Mouse (Mus musculus): ENCODE data around the gene Pim3. TPM values are rescaled to one million over a fixed set of nuclear protein-coding genes. Genes with fewer than 3 reads are reported as not detected.

Gene Pim3
- polyA plus RNA-seq, 1 experiment, result 0.49 TPM

DNA sequence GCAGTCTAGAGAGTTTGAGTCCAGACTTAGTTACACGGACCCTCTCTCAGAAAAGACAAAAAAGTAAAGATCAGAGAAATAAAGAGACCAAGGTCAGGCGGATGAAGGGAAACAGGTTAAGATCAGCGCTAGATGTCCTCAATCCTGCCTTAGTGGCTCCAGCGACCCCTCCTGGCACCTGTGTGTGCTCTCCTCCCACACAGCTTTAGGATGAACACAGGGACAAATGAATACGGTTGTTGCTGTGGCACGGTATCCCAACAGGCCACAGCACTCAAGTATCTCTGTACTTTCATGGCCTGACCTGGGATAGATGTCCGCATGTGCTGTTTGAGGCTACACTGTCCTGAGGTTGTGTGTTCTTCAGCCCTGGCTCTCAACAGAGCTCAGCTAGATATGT is 33.1 kb downstream of the Pim3 start:
- Histone ChIP-seq H3K4me3 (replicated peaks) (no peak overlapping the region), H3K36me3 (ENCODE audit: control insufficient read depth) (no peaks in the 10 kb centered on the region), H3K9me3 (ENCODE audit: control insufficient read depth, low read length) (no peaks in the 10 kb centered on the region), H3K27me3 (ENCODE audit: control insufficient read depth) (peaks cover 9% of the 10 kb centered on the region), H3K4me1 (ENCODE audit: control insufficient read depth) (peaks cover 13% of the 10 kb centered on the region)
- TF ChIP-seq GATA1 (IDR thresholded peaks at IDR 0.05; ENCODE audit: low read length), result no peak
- no peak for TF ChIP-seq TAL1 (IDR thresholded peaks at IDR 0.05; ENCODE audit: low read length)

GRCm38 (mm10) chr15:88895891-88896290 is 33.9 kb downstream of the Pim3 start:
- Histone ChIP-seq H3K4me3 (replicated peaks) (no peak overlapping the region), H3K36me3 (ENCODE audit: control insufficient read depth) (no peaks in the 10 kb centered on the region), H3K4me1 (ENCODE audit: control insufficient read depth) (peaks cover 7% of the 10 kb centered on the region), H3K27me3 (ENCODE audit: control insufficient read depth) (peaks cover 4% of the 10 kb centered on the region), H3K9me3 (ENCODE audit: control insufficient read depth, low read length) (no peaks in the 10 kb centered on the region)
- TF ChIP-seq GATA1 (IDR thresholded peaks at IDR 0.05; ENCODE audit: low read length) (no peak), TAL1 (IDR thresholded peaks at IDR 0.05; ENCODE audit: low read length) (no peak)

DNA sequence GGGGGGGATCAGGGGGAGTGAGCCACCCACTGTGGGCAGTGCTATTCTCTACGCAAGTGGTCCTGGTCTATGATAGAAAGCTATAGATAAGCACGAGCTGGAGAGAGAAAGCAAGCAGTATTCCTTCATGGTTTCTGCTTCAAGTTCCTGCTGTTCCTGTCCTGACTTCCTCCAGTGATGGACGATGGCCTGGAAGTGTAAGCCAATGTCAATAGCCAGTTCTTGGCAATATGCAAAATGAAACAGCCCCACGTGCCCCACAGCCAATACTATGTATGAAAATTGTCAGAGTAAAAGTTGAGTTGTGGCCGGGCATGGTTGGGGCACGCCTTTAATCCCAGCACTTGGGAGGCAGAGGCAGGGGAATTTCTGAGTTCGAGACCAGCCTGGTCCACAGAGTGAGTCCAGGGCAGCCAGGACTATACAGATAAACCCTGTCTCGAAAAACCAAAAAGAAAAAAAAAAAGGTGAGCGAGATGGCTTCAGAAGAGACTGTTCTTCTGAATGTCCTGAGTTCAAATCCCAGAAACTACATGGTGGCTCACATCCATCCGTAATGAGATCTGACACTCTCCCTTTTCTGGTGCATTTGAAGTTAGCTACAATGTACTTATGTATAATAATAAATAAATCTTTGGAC is 34.5 kb downstream of the Pim3 start:
- no peaks in the 10 kb centered on the region for H3K9me3 ChIP-seq (ENCODE audit: control insufficient read depth, low read length)
- H3K36me3 ChIP-seq (ENCODE audit: control insufficient read depth), result no peaks in the 10 kb centered on the region
- peaks cover 2% of the 10 kb centered on the region for H3K4me1 ChIP-seq (ENCODE audit: control insufficient read depth)
- no peak for TF ChIP-seq TAL1 (IDR thresholded peaks at IDR 0.05; ENCODE audit: low read length)
- no peak for TF ChIP-seq GATA1 (IDR thresholded peaks at IDR 0.05; ENCODE audit: low read length)
- no peak overlapping the region for H3K4me3 ChIP-seq (replicated peaks)
- H3K27me3 ChIP-seq (ENCODE audit: control insufficient read depth), result no peaks in the 10 kb centered on the region; the same call in 1 of the 2 replicates

DNA sequence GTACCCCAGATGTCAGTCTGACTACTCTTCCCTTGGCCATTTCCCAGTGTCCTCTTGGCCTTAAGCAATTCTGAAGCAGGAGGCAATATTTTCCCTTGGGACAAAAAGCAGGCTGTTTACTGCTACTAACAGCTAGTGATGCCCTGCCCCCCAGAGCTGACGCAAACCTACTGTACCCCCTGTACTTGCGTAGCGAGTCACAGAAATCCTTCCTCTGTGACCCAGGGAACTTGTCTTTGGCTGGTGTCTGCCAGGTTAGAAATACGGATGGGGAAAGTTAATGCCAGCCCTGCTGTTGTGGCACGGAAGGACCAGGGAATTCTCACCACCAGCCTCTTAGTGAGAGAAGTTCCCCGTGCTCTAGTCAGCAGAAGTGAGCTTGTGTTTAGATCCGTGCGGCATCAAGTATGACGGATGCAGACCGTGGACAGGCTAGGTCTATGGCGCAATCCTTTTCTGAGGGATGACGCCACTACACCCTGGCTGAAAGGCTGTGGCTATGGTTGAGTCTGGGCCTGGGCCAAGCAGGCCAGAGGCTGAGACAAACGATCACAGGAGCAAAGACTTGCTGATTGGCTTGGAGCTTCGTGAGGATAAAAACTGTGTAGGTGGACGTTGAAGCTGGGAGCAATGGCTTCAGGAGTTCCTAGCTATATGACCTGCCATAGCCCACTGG is 40.4 kb downstream of the Pim3 start:
- no peaks in the 10 kb centered on the region for H3K36me3 ChIP-seq (ENCODE audit: control insufficient read depth)
- H3K9me3 ChIP-seq (ENCODE audit: control insufficient read depth, low read length), result no peaks in the 10 kb centered on the region
- no peaks in the 10 kb centered on the region for H3K27me3 ChIP-seq (ENCODE audit: control insufficient read depth)
- no peaks in the 10 kb centered on the region for H3K4me1 ChIP-seq (ENCODE audit: control insufficient read depth)
- no peak overlapping the region for H3K4me3 ChIP-seq (replicated peaks)
- no peak for TF ChIP-seq GATA1 (IDR thresholded peaks at IDR 0.05; ENCODE audit: low read length)
- no peak for TF ChIP-seq TAL1 (IDR thresholded peaks at IDR 0.05; ENCODE audit: low read length)

- Histone ChIP-seq H3K27me3 (ENCODE audit: control insufficient read depth) (no peaks in the 10 kb centered on the region), H3K4me1 (ENCODE audit: control insufficient read depth) (no peaks in the 10 kb centered on the region), H3K36me3 (ENCODE audit: control insufficient read depth) (no peaks in the 10 kb centered on the region), H3K9me3 (ENCODE audit: control insufficient read depth, low read length) (no peaks in the 10 kb centered on the region), H3K4me3 (replicated peaks) (no peak overlapping the region)
- TF ChIP-seq GATA1 (IDR thresholded peaks at IDR 0.05; ENCODE audit: low read length) (no peak), TAL1 (IDR thresholded peaks at IDR 0.05; ENCODE audit: low read length) (no peak)
These were observed 41.1 kb downstream of the Pim3 start for GRCm38 (mm10) chr15:88903086-88903485.

- Histone ChIP-seq H3K36me3 (ENCODE audit: control insufficient read depth) (no peaks in the 10 kb centered on the region), H3K27me3 (ENCODE audit: control insufficient read depth) (no peaks in the 10 kb centered on the region), H3K4me3 (replicated peaks) (no peak overlapping the region), H3K9me3 (ENCODE audit: control insufficient read depth, low read length) (no peaks in the 10 kb centered on the region), H3K4me1 (ENCODE audit: control insufficient read depth) (no peaks in the 10 kb centered on the region)
- TF ChIP-seq GATA1 (IDR thresholded peaks at IDR 0.05; ENCODE audit: low read length) (no peak), TAL1 (IDR thresholded peaks at IDR 0.05; ENCODE audit: low read length) (no peak)
These were observed 42.2 kb downstream of the Pim3 start for GRCm38 (mm10) chr15:88904056-88904811.

- no peak for TF ChIP-seq TAL1 (IDR thresholded peaks at IDR 0.05; ENCODE audit: low read length)
- TF ChIP-seq GATA1 (IDR thresholded peaks at IDR 0.05; ENCODE audit: low read length), result no peak
- Histone ChIP-seq H3K9me3 (ENCODE audit: control insufficient read depth, low read length) (no peaks in the 10 kb centered on the region), H3K4me3 (replicated peaks) (no peak overlapping the region), H3K4me1 (ENCODE audit: control insufficient read depth) (no peaks in the 10 kb centered on the region), H3K27me3 (ENCODE audit: control insufficient read depth) (no peaks in the 10 kb centered on the region), H3K36me3 (ENCODE audit: control insufficient read depth) (no peaks in the 10 kb centered on the region)
These were observed 44.4 kb downstream of the Pim3 start for GRCm38 (mm10) chr15:88906347-88906746.

DNA sequence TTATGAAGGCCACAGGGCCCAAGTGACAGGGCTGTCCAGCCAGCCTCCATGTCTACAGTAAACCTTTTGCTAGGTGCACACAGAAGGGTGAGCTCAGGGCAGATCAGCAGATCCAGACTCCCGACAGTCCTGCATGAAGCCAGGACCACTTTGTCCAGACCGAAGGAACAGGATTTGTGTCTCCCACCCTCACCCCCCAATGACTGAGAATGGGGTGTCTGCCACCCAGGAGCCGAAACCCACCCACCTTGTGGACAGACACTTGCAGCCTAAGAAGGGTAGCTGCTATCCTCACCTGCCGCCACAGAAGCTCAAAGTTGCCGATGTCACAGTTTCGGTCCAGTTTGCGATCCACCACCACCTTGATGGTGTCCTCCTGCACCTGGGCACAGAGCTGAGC is 53.1 kb downstream of the Pim3 start:
- H3K9me3 ChIP-seq (ENCODE audit: control insufficient read depth, low read length), result no peaks in the 10 kb centered on the region
- no peaks in the 10 kb centered on the region for H3K36me3 ChIP-seq (ENCODE audit: control insufficient read depth)
- no peak overlapping the region for H3K4me3 ChIP-seq (replicated peaks)
- no peak for TF ChIP-seq TAL1 (IDR thresholded peaks at IDR 0.05; ENCODE audit: low read length)
- TF ChIP-seq GATA1 (IDR thresholded peaks at IDR 0.05; ENCODE audit: low read length), result no peak
- no peaks in the 10 kb centered on the region for H3K4me1 ChIP-seq (ENCODE audit: control insufficient read depth)
- H3K27me3 ChIP-seq (ENCODE audit: control insufficient read depth), result no peaks in the 10 kb centered on the region

Other genes starting within 250 kb of the Pim3 start
- gene Brd1, start 128.0 kb upstream of the Pim3 start, polyA plus RNA-seq (2012), result 1.9 and 2.1 TPM in 2 replicates
- 0.45 and 0.53 TPM in 2 replicates for gene Zbed4, start 110.5 kb upstream of the Pim3 start, polyA plus RNA-seq (2012)
- 0.16 and 0.28 TPM in 2 replicates for gene Alg12, start 42.9 kb upstream of the Pim3 start, polyA plus RNA-seq (2012)
- gene Creld2, start 42.5 kb upstream of the Pim3 start, polyA plus RNA-seq (2012), result 1.5 and 1.7 TPM in 2 replicates
- gene Ttll8, start 92.2 kb downstream of the Pim3 start, polyA plus RNA-seq (2012), result not detected in 2 replicates
- gene Mlc1, start 116.8 kb downstream of the Pim3 start, polyA plus RNA-seq (2012), result not detected in 2 replicates
- gene Mov10l1, start 120.7 kb downstream of the Pim3 start, polyA plus RNA-seq (2012), result not detected in 2 replicates
- gene Panx2, start 197.5 kb downstream of the Pim3 start, polyA plus RNA-seq (2012), result not detected in 2 replicates
- gene Trabd, start 212.9 kb downstream of the Pim3 start, polyA plus RNA-seq (2012), result 1.7 and 1.9 TPM in 2 replicates
- 0.19 and 0.34 TPM in 2 replicates for gene Selenoo, start 226.9 kb downstream of the Pim3 start, polyA plus RNA-seq (2012)

All from erythroblast, embryonic 14.5 days (primary cell).